Mouse (Mus musculus) gastrocnemius, postnatal 14 days (tissue): ENCODE data around the gene Gbp9. TPM values are rescaled to one million over a fixed set of nuclear protein-coding genes. Genes with fewer than 3 reads are reported as not detected.
"Not testable (repeated sequence)": the region's sequence is repeated elsewhere in the genome, so short reads cannot be mapped to it uniquely, and the experiment has no call there.

Source experiments
- DNase-seq: peaks from one replicate; pipeline ENCODE4 v3.0.0; 2021; ENCODE audit warnings: mixed read lengths
- intact Hi-C: fragments of 180-260 bp; cut with DNase I; formaldehyde crosslinking; loops from one replicate; pipeline ENCODE4 v1.15.1; 2025; ENCODE audit warnings: low total_unique reads
- total RNA-seq, 2 experiments: library from RNA; stranded (reverse); gene quantifications; 2 replicates each; pipeline ENCODE4 v1.2.3; 2021

The Gbp9 gene
- total RNA-seq, 2 experiments from 2014 or later = 3.7 to 4.0 TPM

DNA sequence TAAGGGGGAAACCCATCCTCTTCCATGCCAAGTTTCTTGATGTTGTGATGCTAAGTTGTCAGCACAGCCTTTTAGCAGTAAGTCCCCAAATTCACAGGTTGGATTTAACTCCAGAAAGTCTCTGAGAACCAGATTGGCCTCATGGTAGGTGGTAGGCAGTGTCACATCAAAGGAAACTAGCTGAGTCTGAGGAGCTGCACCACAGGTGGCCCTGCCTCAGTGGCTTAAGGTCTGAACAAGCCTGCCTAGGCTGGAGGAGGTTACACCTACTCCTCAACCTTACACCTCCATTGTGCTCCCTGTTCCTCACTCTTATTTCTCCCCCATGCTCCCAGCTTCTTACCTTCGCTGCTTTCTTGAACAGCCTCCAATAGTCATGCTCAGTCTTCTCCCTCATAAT is 76.0 kb downstream of the Gbp9 start:
- intact Hi-C loops = no loop called here
- DNase-seq = no peak

DNA sequence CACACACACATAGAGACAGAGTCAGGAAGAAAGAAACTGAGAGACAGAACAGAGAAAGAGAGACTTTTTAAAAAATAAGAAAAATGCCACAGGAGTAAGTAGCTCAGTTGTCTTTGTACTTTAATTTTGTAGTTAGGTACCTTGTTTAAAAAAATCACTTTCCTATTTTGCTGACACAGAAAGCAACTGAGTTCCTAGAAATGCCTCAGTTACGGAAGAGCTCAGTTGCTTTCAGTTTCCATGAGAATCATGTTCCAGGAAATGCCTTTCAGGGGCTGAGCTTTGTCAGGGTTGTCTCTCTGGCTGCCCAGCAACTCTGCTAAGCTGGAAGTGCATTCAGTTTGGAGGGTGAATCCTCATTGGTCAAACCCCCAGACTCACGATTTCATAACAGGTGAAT is 76.9 kb downstream of the Gbp9 start:
- intact Hi-C loops, DNase-seq: not testable (repeated sequence)

DNA sequence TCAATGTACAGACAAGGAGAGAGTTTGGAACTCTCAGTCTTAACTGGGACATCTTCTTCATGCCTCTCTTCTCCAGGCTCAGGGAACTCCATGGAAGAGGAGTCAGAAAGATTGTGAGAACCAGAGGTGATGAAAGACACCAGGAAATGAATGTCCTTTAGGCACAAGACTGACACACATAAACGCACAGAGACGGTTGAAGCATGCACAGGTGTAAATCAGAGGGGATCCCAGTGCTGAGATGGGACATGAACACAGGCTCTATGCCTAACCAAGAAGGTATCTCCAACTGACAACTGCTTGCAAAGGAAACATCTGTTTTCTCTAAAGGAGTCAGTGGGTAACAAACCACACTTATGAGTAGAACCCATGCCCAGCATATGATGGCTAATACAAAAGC is 79.1 kb downstream of the Gbp9 start:
- intact Hi-C loops = no loop called here
- DNase-seq = no peak

DNA sequence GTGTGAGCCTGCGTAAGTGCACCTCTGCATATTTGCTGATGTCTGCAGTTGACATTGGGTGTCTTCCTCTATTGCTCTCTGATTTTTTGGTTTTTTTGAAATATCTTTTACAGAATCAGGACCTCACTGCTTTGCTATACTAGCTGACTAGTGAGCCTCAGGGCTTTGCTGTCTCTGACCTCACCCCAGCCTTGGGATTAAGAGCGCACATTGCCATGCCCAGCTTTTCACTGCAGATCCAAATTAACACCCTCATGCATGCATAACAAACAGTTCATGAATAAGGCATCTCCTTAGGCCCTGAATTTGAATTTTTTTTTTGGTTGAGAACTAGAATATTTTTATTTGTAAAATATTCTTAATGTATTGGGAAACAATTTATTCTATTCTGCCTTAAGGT is 84.1 kb downstream of the Gbp9 start:
- DNase-seq = no peak
- intact Hi-C loops = no loop called here

- intact Hi-C loops, DNase-seq: not testable (repeated sequence)
Measured at GRCm38 (mm10) chr5:105053471-105054169, 85.7 kb downstream of the Gbp9 start.

DNA sequence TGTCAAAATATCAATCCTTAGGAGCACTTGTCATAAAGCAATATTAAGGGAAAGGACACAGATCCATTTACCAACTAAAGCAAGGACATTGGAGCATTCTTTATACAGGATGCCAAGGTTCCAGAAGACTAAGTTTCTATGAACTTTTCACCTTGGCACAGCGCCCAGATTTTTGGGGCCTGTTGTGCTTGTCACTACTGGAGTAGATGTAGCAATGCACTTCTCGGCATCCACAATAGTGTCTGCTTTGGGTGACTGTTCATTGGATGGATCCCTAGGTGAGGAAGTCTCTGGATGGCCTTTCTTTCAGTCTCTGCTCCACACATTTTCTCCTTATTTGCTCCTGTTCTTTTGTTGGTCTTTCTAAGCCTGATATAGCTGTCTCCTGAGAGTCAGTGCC is 107.0 kb downstream of the Gbp9 start:
- intact Hi-C loops = no loop called here
- DNase-seq = peak; percentile 7

Other genes with a start within 250 kb of the Gbp9 start
- under 1 TPM; 0.20 to 0.37 TPM for gene Abcg3, start 156.8 kb downstream of the Gbp9 start, total RNA-seq
- not detected for gene Gbp8, start within 50 bp of the Gbp9 start, total RNA-seq
- 1 to 10 TPM; 1.3 to 1.8 TPM for gene Gbp4, start within 50 bp of the Gbp9 start, total RNA-seq
- gene Gbp10, start 100.0 kb upstream of the Gbp9 start, total RNA-seq = under 1 TPM; 0.10 to 0.64 TPM
- gene Gm43302, start 154.2 kb upstream of the Gbp9 start, total RNA-seq = not detected
- 1 to 10 TPM in 1 of 2 experiments, under 1 TPM in 1; 0.70 to 1.0 TPM for gene Gbp6, start 154.2 kb upstream of the Gbp9 start, total RNA-seq